Mouse (Mus musculus): ENCODE data around the gene Foxp4.

GRCm38 (mm10) chr17:47883099-47883498 lies 41.3 kb downstream of the Foxp4 start:
- TF ChIP-seq POLR2A (IDR thresholded peaks at IDR 0.05; ENCODE audit: low read depth, low read length), result no peak
- TF ChIP-seq CTCF (IDR thresholded peaks at IDR 0.05; ENCODE audit: borderline replicate concordance, insufficient read depth, low read length), result no peak

Measured in embryonic fibroblast, embryonic 13.5 days (primary cell).